Mouse (Mus musculus) gastrocnemius, postnatal 14 days (tissue): ENCODE measurements at regions not wholly inside any gene's neighbourhood (a gene's known extent, or its start where the extent isn't known, plus 50 kb on each side); places are given as distances from the start of the nearest gene placed in this dataset.
A peak's percentile ranks its signal among the peaks of the same experiment; 100 is the strongest.

Experiments used
- DNase-seq: peaks from one replicate; pipeline ENCODE4 v3.0.0; 2021; ENCODE audit warnings: mixed read lengths
- intact Hi-C: fragments of 180-260 bp; cut with DNase I; formaldehyde crosslinking; loops from one replicate; pipeline ENCODE4 v1.15.1; 2025; ENCODE audit warnings: low total_unique reads

GRCm38 (mm10) chr12:79874333-79874732 lies 238.5 kb downstream of the Zfp36l1 start:
- intact Hi-C loops, result no loop called here
- DNase-seq, result no peak

GRCm38 (mm10) chr12:79865179-79865552 lies 247.6 kb downstream of the Zfp36l1 start:
- intact Hi-C loops, result no loop called here
- peak; percentile 77 for DNase-seq

- peak; percentile 60 for DNase-seq
- intact Hi-C loops, result no loop called here
Measured at GRCm38 (mm10) chr12:79864346-79865178, 248.3 kb downstream of the Zfp36l1 start.
